Mouse (Mus musculus) thymus, postnatal 36 days (tissue): Measurements from ENCODE around the gene Spsb2.
"Not testable (repeated sequence)": the region's sequence is repeated elsewhere in the genome, so short reads cannot be mapped to it uniquely, and the experiment has no call there.

Source experiments
- DNase-seq, 2 experiments: peaks; one replicate each; pipeline ENCODE4 v3.0.0; 2022; ENCODE audit warnings: mixed read lengths in 2 of 2

Spsb2 gene

GRCm38 (mm10) chr6:124803061-124803460, 5.4 kb upstream of the Spsb2 start:
- no peak for DNase-seq

DNA sequence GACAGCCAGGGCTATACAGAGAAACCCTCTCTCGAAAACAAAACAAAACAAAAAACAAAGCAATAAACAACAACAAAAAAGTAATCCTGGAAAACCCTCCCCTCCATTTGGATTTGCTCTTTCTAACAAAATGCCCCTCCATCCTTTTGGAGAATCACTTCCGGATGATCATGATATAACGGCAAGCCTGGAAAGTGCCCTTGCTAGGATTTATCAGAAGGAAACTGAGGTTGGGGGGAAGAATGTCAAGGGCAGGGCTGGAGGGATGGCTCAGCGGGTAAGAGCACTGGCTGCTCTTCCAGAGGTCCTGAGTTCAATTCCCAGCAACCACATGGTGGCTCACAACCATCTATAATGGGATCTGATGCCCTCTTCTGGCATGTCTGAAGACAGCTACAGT, 4.8 kb upstream of the Spsb2 start:
- DNase-seq, result not testable (repeated sequence)

GRCm38 (mm10) chr6:124804341-124804740, 4.1 kb upstream of the Spsb2 start:
- DNase-seq, result no peak

DNA sequence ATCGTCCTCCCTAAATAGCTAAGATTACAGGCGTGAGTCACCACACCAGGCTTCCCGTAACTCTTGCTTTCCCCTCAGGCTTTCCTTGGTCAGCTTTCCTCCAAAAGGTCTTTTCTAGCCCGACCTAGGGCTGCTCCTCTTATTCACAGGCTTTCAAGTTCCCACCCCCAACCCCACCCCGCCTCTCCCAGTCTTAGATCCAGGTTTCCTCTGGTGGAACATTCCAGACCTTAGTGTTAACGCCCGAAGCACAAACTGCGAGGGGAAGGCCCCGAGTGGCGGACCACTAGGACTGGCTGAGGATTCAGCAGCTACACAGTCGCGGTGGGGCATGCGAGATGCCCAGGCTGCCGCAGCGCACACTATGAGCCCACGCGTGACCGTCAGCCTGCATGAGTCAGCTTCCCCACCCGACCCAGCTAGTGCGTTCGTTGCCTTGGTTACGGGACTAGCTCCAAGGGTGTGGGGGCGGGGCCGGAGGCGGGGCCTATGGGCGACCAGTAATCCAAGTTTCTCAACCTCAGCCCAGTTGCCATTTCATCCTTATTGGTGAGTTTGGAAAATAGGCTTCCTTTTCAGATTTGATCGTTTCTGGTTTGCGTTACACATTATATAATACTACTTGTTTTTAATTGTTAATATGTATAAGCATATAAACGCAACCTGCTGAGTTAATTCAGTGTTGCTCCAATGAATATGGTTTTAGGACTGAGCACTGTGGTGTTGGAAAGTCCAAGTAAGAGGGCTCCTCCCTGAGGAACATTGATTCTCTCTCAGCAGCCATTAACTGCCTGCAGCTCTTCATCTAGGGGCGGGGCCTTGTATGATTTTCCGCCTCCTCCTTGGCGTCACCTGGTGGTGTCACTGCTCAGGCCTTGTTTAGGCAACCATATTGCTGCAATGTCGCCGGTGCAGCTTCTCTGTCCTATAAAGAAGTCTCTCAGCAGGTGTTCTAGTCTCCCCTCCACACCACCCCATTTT, 2.8 kb upstream of the Spsb2 start:
- DNase-seq, result peak; percentile 66 to 77

DNA sequence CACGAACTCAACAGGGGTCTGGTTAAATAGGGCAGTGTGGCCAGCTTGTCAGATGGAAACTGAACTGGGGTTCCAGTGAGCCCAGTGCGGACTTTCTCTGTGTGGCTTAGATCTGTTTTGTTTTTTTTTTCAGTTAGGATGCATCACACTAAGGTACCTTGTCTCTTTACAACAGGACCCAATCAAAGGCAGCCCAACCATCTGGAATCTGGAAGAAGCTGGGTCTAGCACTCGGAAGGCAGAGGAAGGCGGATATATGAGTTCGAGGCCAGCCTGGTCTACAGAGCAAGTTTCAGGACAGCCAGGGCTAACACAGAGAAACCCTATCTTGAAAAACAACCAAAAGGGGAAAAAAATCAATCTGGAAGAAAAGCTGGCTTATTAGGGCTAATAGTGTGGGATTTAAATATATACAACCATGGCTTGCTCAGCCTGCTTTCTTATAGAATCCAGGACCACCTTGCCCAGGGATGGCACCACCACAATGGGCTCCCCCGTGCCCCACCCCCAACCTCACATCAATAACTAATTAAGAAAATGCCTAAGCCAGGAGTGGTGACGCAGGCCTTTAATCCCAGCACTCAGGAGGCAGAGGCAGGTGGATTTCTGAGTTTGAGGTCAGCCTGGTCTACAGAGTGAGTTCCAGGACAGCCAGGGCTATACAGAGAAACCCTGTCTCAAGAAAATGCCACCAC, 1.9 kb upstream of the Spsb2 start:
- DNase-seq, result no peak

DNA sequence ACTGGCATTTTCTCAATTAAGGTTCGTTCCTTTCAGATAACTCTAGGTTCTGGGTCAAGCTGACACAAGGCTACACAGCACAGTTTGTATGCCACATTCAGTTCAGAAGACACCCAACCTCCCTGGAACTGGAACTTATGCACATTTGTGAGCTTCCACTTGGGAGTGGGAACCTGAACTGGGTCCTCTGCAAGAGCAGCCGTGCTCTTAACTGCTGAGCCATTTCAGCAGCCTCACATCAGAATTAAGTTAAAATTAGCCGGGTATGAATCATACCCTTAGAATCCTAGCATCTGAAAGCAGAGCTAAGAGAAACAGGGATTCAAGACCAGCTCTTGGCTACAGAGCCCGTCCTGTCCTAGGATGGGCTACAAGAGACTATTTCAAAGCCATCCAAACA, 1.1 kb upstream of the Spsb2 start:
- DNase-seq, result no peak

GRCm38 (mm10) chr6:124807986-124808357, 489 bp upstream of the Spsb2 start:
- DNase-seq, result no peak

DNA sequence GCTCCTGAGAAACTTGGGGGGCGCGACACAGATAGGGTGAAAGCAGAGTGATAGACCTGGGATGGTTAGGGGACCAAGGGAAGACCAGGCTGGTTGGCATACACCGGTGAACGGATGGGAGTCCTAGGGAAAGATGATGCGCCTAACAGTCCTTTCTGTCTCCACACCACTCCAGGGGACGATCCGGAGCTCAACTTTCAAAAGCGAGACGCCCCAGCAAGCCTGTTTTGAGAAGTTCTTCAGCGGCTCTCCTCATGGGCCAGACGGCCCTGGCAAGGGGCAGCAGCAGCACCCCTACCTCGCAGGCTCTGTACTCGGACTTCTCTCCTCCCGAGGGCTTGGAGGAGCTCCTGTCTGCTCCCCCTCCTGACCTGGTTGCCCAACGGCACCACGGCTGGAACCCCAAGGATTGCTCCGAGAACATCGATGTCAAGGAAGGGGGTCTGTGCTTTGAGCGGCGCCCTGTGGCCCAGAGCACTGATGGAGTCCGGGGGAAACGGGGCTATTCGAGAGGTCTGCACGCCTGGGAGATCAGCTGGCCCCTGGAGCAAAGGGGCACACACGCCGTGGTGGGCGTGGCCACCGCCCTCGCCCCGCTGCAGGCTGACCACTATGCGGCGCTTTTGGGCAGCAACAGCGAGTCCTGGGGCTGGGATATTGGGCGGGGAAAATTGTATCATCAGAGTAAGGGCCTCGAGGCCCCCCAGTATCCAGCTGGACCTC, 752 bp downstream of the Spsb2 start:
- DNase-seq, result peak; percentile 76

GRCm38 (mm10) chr6:124809775-124810538, 1.5 kb downstream of the Spsb2 start:
- DNase-seq, result no peak

DNA sequence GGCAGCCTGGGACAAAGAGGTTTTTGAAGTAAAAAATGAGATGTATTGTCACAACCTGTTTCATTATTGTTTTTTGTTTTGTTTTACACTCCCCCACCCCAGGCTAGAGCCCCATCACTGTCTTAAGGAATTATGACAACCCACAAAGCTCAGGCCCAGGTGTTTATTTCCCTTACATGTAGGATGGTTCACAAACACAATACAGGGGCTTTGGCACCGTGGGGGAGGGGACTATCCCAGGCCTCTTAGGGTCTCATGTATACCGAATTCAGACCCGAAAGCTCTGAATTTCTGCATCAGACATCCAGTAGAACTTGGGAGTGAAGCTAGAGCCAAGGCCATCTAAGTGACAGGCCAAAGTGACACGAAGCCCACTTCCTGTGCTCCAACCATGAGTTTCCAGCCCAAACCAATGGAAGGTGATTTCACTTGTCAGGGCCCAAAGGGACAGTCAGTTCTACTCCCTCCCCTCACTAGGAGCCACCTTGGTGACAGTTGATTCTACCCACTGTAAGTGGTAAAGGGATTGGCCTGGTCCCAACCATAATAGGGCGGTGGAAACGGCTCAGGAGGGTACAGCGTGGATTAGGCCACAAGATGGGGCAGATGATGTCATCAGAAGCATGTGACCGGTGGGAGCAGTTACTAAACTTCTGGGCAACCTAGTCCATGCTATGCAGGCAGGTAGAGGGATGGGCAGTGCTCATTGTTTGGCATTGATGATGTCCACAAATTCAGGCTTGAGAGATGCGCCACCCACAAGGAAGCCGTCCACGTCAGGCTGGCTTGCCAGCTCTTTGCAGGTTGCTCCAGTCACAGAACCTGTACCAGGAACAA, 2.3 kb downstream of the Spsb2 start:
- not testable (repeated sequence) for DNase-seq

- DNase-seq, result no peak
These were observed 2.9 kb downstream of the Spsb2 start for GRCm38 (mm10) chr6:124811403-124811665.

DNA sequence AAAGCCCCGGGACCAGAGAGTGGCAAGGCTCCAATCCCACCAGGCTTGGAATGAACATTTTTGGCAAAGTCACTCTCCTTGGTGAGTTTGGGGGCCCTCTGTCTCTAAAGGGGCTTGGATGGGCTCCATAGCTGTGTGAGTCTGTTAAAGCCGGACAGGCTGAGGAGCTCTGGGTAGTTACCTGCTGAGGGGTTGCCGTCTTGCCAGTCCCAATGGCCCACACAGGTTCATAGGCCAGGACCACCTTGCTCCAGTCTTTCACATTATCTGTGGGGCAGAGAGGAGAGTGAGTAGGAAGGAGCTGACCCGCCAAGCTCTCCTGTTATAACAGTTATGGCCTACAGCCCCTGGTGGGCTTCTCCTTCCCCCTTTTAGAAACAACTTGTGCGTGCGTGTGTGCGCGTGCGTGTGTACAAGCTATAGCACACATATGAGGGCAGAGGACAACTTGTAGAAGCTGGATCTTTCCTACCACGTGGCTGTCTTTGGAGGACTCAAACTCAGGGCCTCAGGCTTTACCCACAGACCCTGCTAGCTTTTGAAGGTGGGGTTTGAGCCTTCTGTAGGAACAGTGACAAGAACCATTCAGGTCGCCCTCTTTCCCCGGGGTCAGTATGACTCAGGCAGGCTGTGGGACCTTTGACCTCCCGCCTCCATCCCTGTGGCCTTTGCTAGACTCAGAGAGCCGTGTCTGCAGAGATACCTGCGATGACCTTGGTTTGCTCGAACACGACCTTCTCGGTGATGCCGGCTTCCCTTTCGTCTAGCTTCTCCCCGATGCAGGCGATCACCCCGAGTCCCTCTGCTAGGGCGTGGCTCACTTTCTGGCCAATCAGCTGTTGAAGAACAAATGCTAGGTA, 3.5 kb downstream of the Spsb2 start:
- no peak for DNase-seq

- DNase-seq, result no peak
These were observed 4.4 kb downstream of the Spsb2 start for GRCm38 (mm10) chr6:124812848-124813247.

- peak; percentile 67 to 78 for DNase-seq
These were observed 5.0 kb downstream of the Spsb2 start for GRCm38 (mm10) chr6:124813496-124813895.

DNA sequence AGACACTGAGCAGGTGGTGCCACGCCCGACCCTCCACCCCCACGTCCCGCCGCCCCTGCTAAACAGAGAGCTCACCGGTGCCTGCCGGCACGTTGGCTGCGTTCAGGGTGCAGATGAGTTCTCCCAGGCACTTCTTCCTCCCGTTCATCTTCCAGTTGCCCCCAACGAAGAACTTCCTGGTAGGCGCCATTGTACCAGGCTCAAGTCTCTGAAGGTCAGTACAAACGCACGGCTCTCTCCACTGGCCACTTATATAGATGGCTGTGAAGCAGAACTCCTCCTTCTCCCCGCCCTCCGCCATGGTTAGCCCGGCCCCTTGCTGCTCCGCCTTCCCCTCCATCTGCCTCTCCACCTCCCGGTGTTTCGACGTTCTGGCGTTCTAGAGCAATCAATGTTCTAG, 5.5 kb downstream of the Spsb2 start, which contains the start of gene Tpi1:
Gene Tpi1 (minus strand): TSS at position 364 of the 400 bp plus-strand sequence.
- DNase-seq, result peak; percentile 81 to 82

DNA sequence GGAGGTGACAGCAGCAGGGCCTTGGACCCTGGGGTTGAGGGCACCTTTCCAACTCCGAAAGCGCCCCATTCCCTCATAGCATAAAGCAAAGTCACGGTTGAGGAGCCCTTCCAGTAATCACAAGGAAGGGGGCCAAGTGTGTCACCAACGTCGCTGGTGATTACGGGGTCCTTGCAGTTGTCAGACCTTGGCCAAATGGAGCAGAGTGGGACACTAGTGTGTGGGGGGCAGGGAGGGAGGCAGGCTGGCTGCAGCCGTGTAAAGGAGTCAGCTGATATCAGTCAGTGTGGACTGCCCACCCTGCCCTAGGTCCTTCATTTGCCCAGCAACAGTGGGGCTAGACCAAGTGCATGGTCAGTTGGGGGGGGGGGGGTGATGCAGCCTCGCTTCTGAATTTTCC, 6.0 kb downstream of the Spsb2 start:
- DNase-seq, result no peak

GRCm38 (mm10) chr6:124814858-124815774, 6.7 kb downstream of the Spsb2 start:
- DNase-seq, result no peak

DNA sequence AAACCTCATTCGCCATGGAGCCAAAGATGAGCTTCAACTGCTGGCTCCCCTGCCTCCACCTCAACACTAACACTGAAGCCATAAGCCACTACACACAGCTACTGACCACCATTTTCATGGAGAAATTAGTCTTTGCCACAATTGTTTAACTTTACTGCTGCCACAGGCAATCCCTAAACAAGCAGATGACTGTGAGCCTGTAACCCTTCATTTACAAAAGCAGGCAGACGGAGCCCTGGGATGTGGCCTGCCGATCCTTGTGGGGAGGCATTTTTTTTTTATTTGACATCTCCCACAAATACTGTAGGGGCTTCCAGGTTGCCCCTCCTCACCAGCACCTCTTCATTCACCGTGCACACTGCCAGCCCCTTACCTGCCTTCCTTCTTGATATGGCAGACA, 8.2 kb downstream of the Spsb2 start:
- no peak for DNase-seq

DNA sequence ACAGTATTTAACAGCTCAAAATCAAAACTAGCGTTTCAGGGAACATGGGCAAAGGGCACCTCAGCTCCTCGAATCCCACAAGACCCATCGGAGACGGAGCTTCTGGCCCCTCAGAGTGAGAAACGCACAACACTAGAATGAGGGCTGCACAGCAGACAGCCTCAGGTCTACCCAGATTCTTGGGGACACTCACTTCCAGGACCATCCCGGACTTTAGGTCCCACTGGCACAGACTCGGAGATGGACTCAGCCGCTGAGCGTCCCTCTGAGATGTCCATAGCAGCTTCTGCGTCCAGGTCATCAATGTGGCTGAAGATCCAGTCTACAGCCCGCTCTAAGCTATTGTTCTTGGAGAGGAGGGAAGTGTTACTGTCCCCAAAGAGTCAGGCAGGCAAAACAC, 8.7 kb downstream of the Spsb2 start:
- no peak for DNase-seq

- DNase-seq, result no peak
These were observed 9.1 kb downstream of the Spsb2 start for GRCm38 (mm10) chr6:124817563-124817962.
